8 mouse cellular contexts compared by ENCODE assay signal in genomic region chr11:84868786-84869259, GRCm38 (mm10). TPM values are rescaled to one million over a fixed set of nuclear protein-coding genes. Genes with fewer than 3 reads are reported as not detected.
DNase-seq lines count a peak whose midpoint lies in the region; ATAC-seq and TF ChIP-seq lines count a peak whose summit lies in the region.

No protein-coding gene starts in this region.

- no peak for TF ChIP-seq POLR2A in liver, adult 2 months (IDR thresholded peaks at IDR 0.05; ENCODE audit: extremely low read depth, insufficient read depth, low read length)

- peak overlapping the region; percentile 92 for H3K4me2 ChIP-seq in intestine, embryonic 14.5 days (ENCODE audit: low read length)
- peak overlapping the region; percentile 95 for H3K4me2 ChIP-seq in neural tube, embryonic 13.5 days

- peaks cover 12% of the 10 kb centered on the region; the same call in 1 of the 2 replicates for H3K79me2 ChIP-seq in liver, adult 2 months (ENCODE audit: control insufficient read depth, insufficient read depth, low read length)

- intact Hi-C loops in gastrocnemius, postnatal 14 days (cut with DNase I; ENCODE audit: low total_unique reads), result no loop called here

- no peak for ATAC-seq in intestine, embryonic 14.5 days (replicated peaks; ENCODE audit: low FRiP score, low TSS enrichment, low read depth)
- no peak for ATAC-seq in neural tube, embryonic 13.5 days (ENCODE audit: low read depth)

- H3K4me3 ChIP-seq in liver, adult 2 months (ENCODE audit: insufficient read depth, low read depth, low read length), result peak overlapping the region; percentile 84
- peak overlapping the region; percentile 97 for H3K4me3 ChIP-seq in intestine, embryonic 14.5 days (ENCODE audit: low read depth, low read length)
- peak overlapping the region; percentile 100 for H3K4me3 ChIP-seq in neural tube, embryonic 13.5 days

- peak overlapping the region; percentile 85; the same call in 1 of the 2 replicates for H3K27ac ChIP-seq in liver, adult 2 months (replicated peaks; ENCODE audit: insufficient read depth, low read depth, low read length)
- peak overlapping the region; percentile 91 for H3K27ac ChIP-seq in intestine, embryonic 14.5 days (ENCODE audit: low read depth)
- peak overlapping the region; percentile 98 for H3K27ac ChIP-seq in neural tube, embryonic 13.5 days (replicated peaks)

- H3K4me1 ChIP-seq in liver, adult 2 months (ENCODE audit: control insufficient read depth, insufficient read depth, low read length), result peaks cover 18% of the 10 kb centered on the region
- peaks cover 21% of the 10 kb centered on the region for H3K4me1 ChIP-seq in intestine, embryonic 14.5 days (replicated peaks; ENCODE audit: control insufficient read depth, insufficient read depth, low read length)
- peaks cover 45% of the 10 kb centered on the region for H3K4me1 ChIP-seq in neural tube, embryonic 13.5 days (replicated peaks)

- no peaks in the 10 kb centered on the region for H3K27me3 ChIP-seq in liver, adult 2 months (ENCODE audit: control insufficient read depth, insufficient read depth, low read length)
- H3K27me3 ChIP-seq in intestine, embryonic 14.5 days (replicated peaks; ENCODE audit: control insufficient read depth, insufficient read depth, low read length), result no peaks in the 10 kb centered on the region
- no peaks in the 10 kb centered on the region for H3K27me3 ChIP-seq in neural tube, embryonic 13.5 days

- peaks cover 4% of the 10 kb centered on the region; the same call in 1 of the 2 replicates for H3K36me3 ChIP-seq in liver, adult 2 months (ENCODE audit: control insufficient read depth, insufficient read depth, low read length)
- peaks cover 26% of the 10 kb centered on the region for H3K36me3 ChIP-seq in intestine, embryonic 14.5 days (ENCODE audit: control insufficient read depth, insufficient read depth, low read length)
- H3K36me3 ChIP-seq in neural tube, embryonic 13.5 days, result no peaks in the 10 kb centered on the region

- DNase-seq in liver, adult 2 months (ENCODE audit: extremely low read depth, low read depth, low spot score), result peak; percentile 62
- DNase-seq in liver, result no peak
- DNase-seq in c-Kit-positive CD71-positive TER-119-positive erythroid progenitor cells, embryonic 14.5 days (ENCODE audit: low spot score), result peak; percentile 47
- no peak for DNase-seq in intestine, embryonic 14.5 days (ENCODE audit: low spot score)
- no peak for DNase-seq in gastrocnemius, postnatal 14 days
- no peak for DNase-seq in urinary bladder, postnatal 10 days (ENCODE audit: low spot score)
- no peak for DNase-seq in cerebellum, adult 8-10 months

- under 1% methylated on average over 7 of the region's 7 CpGs for WGBS in liver, adult 2 months
- 15% methylated on average over 7 of the region's 7 CpGs for WGBS in intestine, embryonic 14.5 days
- WGBS in neural tube, embryonic 13.5 days, result 24% methylated on average over 7 of the region's 7 CpGs

- TF ChIP-seq CTCF in liver, adult 2 months (IDR thresholded peaks at IDR 0.05; ENCODE audit: low read depth, low read length), result no peak

- H3K9ac ChIP-seq in liver, adult 2 months (ENCODE audit: low read depth, low read length), result peak overlapping the region; percentile 87
- peak overlapping the region; percentile 94 for H3K9ac ChIP-seq in intestine, embryonic 14.5 days (ENCODE audit: low read length)
- peak overlapping the region; percentile 89 for H3K9ac ChIP-seq in neural tube, embryonic 13.5 days

- no peaks in the 10 kb centered on the region for H3K9me3 ChIP-seq in intestine, embryonic 14.5 days (ENCODE audit: control insufficient read depth, low read length)
- H3K9me3 ChIP-seq in neural tube, embryonic 13.5 days, result no peaks in the 10 kb centered on the region

RNA-seq across cellular contexts. Expression of gene Ggnbp2, which starts 1.8 kb away (rescaled TPM):
- 84.9 and 96.4 TPM in 2 replicates for total RNA-seq in liver, adult 2 months (2014; rRNA removed)
- polyA plus RNA-seq in liver, adult 2 months (2012; rRNA removed), result 22.5 and 34.0 TPM in 2 replicates
- polyA plus RNA-seq in intestine, embryonic 14.5 days (2014; fragmentation: Nextera tagmentation; extraction: Ambion mirVana), result 66.1 and 68.0 TPM in 2 replicates
- 74.9 and 86.2 TPM in 2 replicates for polyA plus RNA-seq in neural tube, embryonic 13.5 days (2015; fragmentation: Nextera tagmentation; extraction: Ambion mirVana)
- total RNA-seq in gastrocnemius, postnatal 14 days (2021), result 10 to 100 TPM; 33.9 to 40.8 TPM

RNA-seq across cellular contexts. Expression of gene Myo19, which starts 11.1 kb away (rescaled TPM):
- 2.3 and 3.7 TPM in 2 replicates for total RNA-seq in liver, adult 2 months (2014; rRNA removed)
- polyA plus RNA-seq in liver, adult 2 months (2012; rRNA removed), result 5.3 and 7.7 TPM in 2 replicates
- 10.0 and 10.6 TPM in 2 replicates for polyA plus RNA-seq in intestine, embryonic 14.5 days (2014; fragmentation: Nextera tagmentation; extraction: Ambion mirVana)
- 5.9 and 6.1 TPM in 2 replicates for polyA plus RNA-seq in neural tube, embryonic 13.5 days (2015; fragmentation: Nextera tagmentation; extraction: Ambion mirVana)
- 1 to 10 TPM; 2.1 to 2.9 TPM for total RNA-seq in gastrocnemius, postnatal 14 days (2021)

RNA-seq across cellular contexts. Expression of gene Pigw, which starts 11.3 kb away (rescaled TPM):
- total RNA-seq in liver, adult 2 months (2014; rRNA removed), result 4.2 and 4.8 TPM in 2 replicates
- polyA plus RNA-seq in liver, adult 2 months (2012; rRNA removed), result 1.2 and 1.5 TPM in 2 replicates
- 3.6 and 4.0 TPM in 2 replicates for polyA plus RNA-seq in intestine, embryonic 14.5 days (2014; fragmentation: Nextera tagmentation; extraction: Ambion mirVana)
- polyA plus RNA-seq in neural tube, embryonic 13.5 days (2015; fragmentation: Nextera tagmentation; extraction: Ambion mirVana), result 2.5 and 2.6 TPM in 2 replicates
- total RNA-seq in gastrocnemius, postnatal 14 days (2021), result 1 to 10 TPM; 6.6 to 6.8 TPM

RNA-seq across cellular contexts. Expression of gene Dhrs11, which starts 40.0 kb away (rescaled TPM):
- total RNA-seq in liver, adult 2 months (2014; rRNA removed), result 14.8 and 23.2 TPM in 2 replicates
- polyA plus RNA-seq in liver, adult 2 months (2012; rRNA removed), result 68.3 and 75.1 TPM in 2 replicates
- 30.4 and 37.1 TPM in 2 replicates for polyA plus RNA-seq in intestine, embryonic 14.5 days (2014; fragmentation: Nextera tagmentation; extraction: Ambion mirVana)
- 7.5 and 7.8 TPM in 2 replicates for polyA plus RNA-seq in neural tube, embryonic 13.5 days (2015; fragmentation: Nextera tagmentation; extraction: Ambion mirVana)
- 10 to 100 TPM; 22.5 to 37.6 TPM for total RNA-seq in gastrocnemius, postnatal 14 days (2021)

RNA-seq across cellular contexts. Expression of gene Znhit3, which starts 47.3 kb away (rescaled TPM):
- total RNA-seq in liver, adult 2 months (2014; rRNA removed), result 10.0 and 10.3 TPM in 2 replicates
- polyA plus RNA-seq in liver, adult 2 months (2012; rRNA removed), result 4.3 and 5.4 TPM in 2 replicates
- polyA plus RNA-seq in intestine, embryonic 14.5 days (2014; fragmentation: Nextera tagmentation; extraction: Ambion mirVana), result 65.9 and 67.6 TPM in 2 replicates
- 65.4 and 68.0 TPM in 2 replicates for polyA plus RNA-seq in neural tube, embryonic 13.5 days (2015; fragmentation: Nextera tagmentation; extraction: Ambion mirVana)
- 10 to 100 TPM in 1 of 2 experiments, 1 to 10 TPM in 1; 9.5 to 11.2 TPM for total RNA-seq in gastrocnemius, postnatal 14 days (2021)

Comparison
In these comparisons a context has a peak if more than half of its experiments do, and no peak if none do; other contexts are left out.
1. DNase-seq: peak in liver, adult 2 months (single experiment) and c-Kit-positive CD71-positive TER-119-positive erythroid progenitor cells, embryonic 14.5 days (single experiment); none in liver (single experiment), intestine, embryonic 14.5 days (single experiment), gastrocnemius, postnatal 14 days (single experiment), urinary bladder, postnatal 10 days (single experiment) and cerebellum, adult 8-10 months (single experiment).
2. Peak in every context shown above with its lines, with median percentiles within 50 percentile points of each other: H3K27ac ChIP-seq, H3K4me3 ChIP-seq and H3K9ac ChIP-seq.